9 mouse cellular contexts compared by ENCODE assay signal in the genomic region with DNA sequence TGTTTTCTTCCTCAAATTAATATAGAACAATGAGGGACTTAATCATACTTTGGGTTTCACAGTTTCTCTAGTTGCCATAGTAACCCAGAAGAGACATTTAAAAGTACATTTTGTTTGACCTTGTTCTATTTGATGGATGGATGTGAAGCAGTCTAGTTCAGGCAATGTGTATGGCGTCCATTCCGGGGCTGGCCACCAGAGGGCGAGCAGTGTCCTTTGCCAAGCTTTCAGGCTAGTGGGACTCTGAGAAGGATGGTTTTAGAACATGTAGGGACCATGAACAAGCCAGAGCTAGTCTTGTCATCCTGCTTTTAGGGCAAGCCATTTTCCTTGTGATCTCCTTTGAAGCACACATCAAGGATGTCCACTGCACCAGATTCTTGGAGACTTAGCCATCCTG.
A peak's percentile ranks its signal among the peaks of the same experiment; 100 is the strongest.
DNase-seq lines count a peak whose midpoint lies in the region; ATAC-seq lines count a peak whose summit lies in the region.
"Had no signal": no experiment of that assay in that cellular context is flagged by ENCODE, and none has a peak within 500 bp of the region (broad histone marks: within the 10 kb centered on the region; RNA-seq: fewer than 3 reads in every experiment).

No protein-coding gene starts in this region.

- DNase-seq in urinary bladder, adult 2 months (ENCODE audit: low spot score) = peak; percentile 35
- no peak for DNase-seq in urinary bladder, postnatal 10 days (ENCODE audit: low spot score)
- DNase-seq in cerebellum, adult 18-20 months = peak; percentile 50
- peak; percentile 53 for DNase-seq in gastrocnemius, adult 18-20 months (ENCODE audit: low spot score)
- peak; percentile 60 to 81 for DNase-seq in kidney, postnatal 25 days
- DNase-seq in liver, embryonic 13.5 days = peak; percentile 55
- DNase-seq in ovary, postnatal 14 days (ENCODE audit: low spot score) = peak; percentile 57
- peak; percentile 41 to 52 for DNase-seq in thymus, postnatal 36 days

- H3K9ac ChIP-seq in liver, embryonic 13.5 days = no peak overlapping the region
- H3K9ac ChIP-seq: heart, embryonic 13.5 days had no signal

- no peak overlapping the region for H3K4me2 ChIP-seq in liver, embryonic 13.5 days
- H3K4me2 ChIP-seq: heart, embryonic 13.5 days had no signal

- no peak overlapping the region for H3K27ac ChIP-seq in liver, embryonic 13.5 days
- H3K27ac ChIP-seq: heart, embryonic 13.5 days had no signal

- peaks cover 20% of the 10 kb centered on the region for H3K4me1 ChIP-seq in liver, embryonic 13.5 days (replicated peaks)

- peaks cover 27% of the 10 kb centered on the region for H3K27me3 ChIP-seq in liver, embryonic 13.5 days
- H3K27me3 ChIP-seq: heart, embryonic 13.5 days had no signal

- no peak for ATAC-seq in liver, embryonic 13.5 days (ENCODE audit: low read depth)

- H3K4me3 ChIP-seq in liver, embryonic 13.5 days (replicated peaks) = no peak overlapping the region
- H3K4me3 ChIP-seq: heart, embryonic 13.5 days had no signal

- H3K36me3 ChIP-seq in liver, embryonic 13.5 days = no peaks in the 10 kb centered on the region
- H3K36me3 ChIP-seq: heart, embryonic 13.5 days had no signal

- H3K9me3 ChIP-seq in liver, embryonic 13.5 days (replicated peaks) = no peaks in the 10 kb centered on the region
- H3K9me3 ChIP-seq: heart, embryonic 13.5 days had no signal

- 0% methylated on average over 3 of the region's 3 CpGs for WGBS in liver, embryonic 13.5 days (ENCODE audit: insufficient replicate concordance)
